ENCODE assay signal across 13 mouse cellular contexts in the genomic region with DNA sequence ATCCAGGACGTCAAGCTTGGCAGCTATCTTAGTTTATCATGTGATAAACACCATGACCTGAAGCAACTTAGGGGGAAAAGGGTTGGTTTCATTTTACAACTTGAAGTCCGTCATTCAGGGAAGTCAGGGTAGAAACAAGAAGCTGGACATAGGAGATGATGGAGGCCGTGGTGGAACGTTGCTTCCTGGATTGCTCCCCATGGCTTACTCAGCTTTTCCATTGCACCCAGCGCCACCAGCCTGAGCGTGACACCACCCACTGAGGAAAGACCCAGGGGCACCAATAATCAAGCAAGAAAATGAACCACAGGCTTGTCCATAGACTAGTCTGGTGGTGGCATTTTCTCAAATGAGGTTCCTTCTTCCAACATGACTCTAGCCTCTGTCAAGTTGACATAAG. TPM values are rescaled to one million over a fixed set of nuclear protein-coding genes. Genes with fewer than 3 reads are reported as not detected.
A peak's percentile ranks its signal among the peaks of the same experiment; 100 is the strongest.
DNase-seq lines count a peak whose midpoint lies in the region; ATAC-seq and TF ChIP-seq lines count a peak whose summit lies in the region.
"Had no signal": no experiment of that assay in that cellular context is flagged by ENCODE, and none has a peak within 500 bp of the region (broad histone marks: within the 10 kb centered on the region; RNA-seq: fewer than 3 reads in every experiment).

No protein-coding gene starts in this region.

- ATAC-seq in lung, embryonic 16.5 days (ENCODE audit: low read depth), result no peak
- ATAC-seq in midbrain, embryonic 14.5 days (ENCODE audit: low FRiP score, low TSS enrichment), result no peak

- H3K4me1 ChIP-seq in lung, embryonic 16.5 days (replicated peaks; ENCODE audit: control insufficient read depth, insufficient read depth, low read length), result peaks cover 18% of the 10 kb centered on the region
- peaks cover 2% of the 10 kb centered on the region; the same call in 1 of the 2 replicates for H3K4me1 ChIP-seq in lung, adult 2 months (ENCODE audit: control insufficient read depth, insufficient read depth, low read length)
- no peaks in the 10 kb centered on the region for H3K4me1 ChIP-seq in midbrain, embryonic 14.5 days (ENCODE audit: control insufficient read depth, insufficient read depth, low read length)

- peak overlapping the region; percentile 76 for H3K27ac ChIP-seq in lung, embryonic 16.5 days (ENCODE audit: low read length)
- H3K27ac ChIP-seq in macrophage, result peak overlapping the region; percentile 97
- H3K27ac ChIP-seq in midbrain, embryonic 14.5 days (replicated peaks; ENCODE audit: low read depth, low read length), result no peak overlapping the region
- H3K27ac ChIP-seq: left cerebral cortex, adult 2 months had no signal

- no peak overlapping the region for H3K4me2 ChIP-seq in lung, embryonic 16.5 days (ENCODE audit: low read depth, low read length)
- H3K4me2 ChIP-seq in midbrain, embryonic 14.5 days (ENCODE audit: low read length), result no peak overlapping the region

- intact Hi-C loops in heart, postnatal 25 days (cut with DNase I), result no loop called here

- no peak for TF ChIP-seq POLR2A in lung, adult 2 months (IDR thresholded peaks at IDR 0.05; ENCODE audit: borderline replicate concordance, extremely low read depth, low read depth, low read length)

- 82% methylated on average over 6 of the region's 6 CpGs for WGBS in lung, embryonic 16.5 days
- WGBS in lung, adult 2 months, result 53% methylated on average over 6 of the region's 6 CpGs
- 12% methylated on average over 6 of the region's 6 CpGs for WGBS in macrophage (ENCODE audit: missing documents)
- 96% methylated on average over 6 of the region's 6 CpGs for WGBS in midbrain, embryonic 14.5 days

- TF ChIP-seq CTCF in lung, adult 2 months (IDR thresholded peaks at IDR 0.05; ENCODE audit: insufficient read depth, low read length), result no peak

- H3K79me2 ChIP-seq in macrophage (ENCODE audit: inconsistent target), result peaks cover 96% of the 10 kb centered on the region

- H3K9me3 ChIP-seq in lung, embryonic 16.5 days (ENCODE audit: control insufficient read depth, low read length), result no peaks in the 10 kb centered on the region
- no peaks in the 10 kb centered on the region for H3K9me3 ChIP-seq in midbrain, embryonic 14.5 days (ENCODE audit: control insufficient read depth, low read length)

- no peak overlapping the region for H3K9ac ChIP-seq in lung, embryonic 16.5 days (ENCODE audit: low read length)
- H3K9ac ChIP-seq in midbrain, embryonic 14.5 days (replicated peaks; ENCODE audit: low read length), result no peak overlapping the region

- DNase-seq in heart, adult 11 months, result peak; percentile 97
- DNase-seq in heart, postnatal 25 days (ENCODE audit: low spot score), result no peak
- DNase-seq in lung, adult 2 months, result no peak
- DNase-seq in spleen, postnatal 10 days (ENCODE audit: low spot score in 2 of 2), result no peak
- DNase-seq in B cell, adult 2 months, result no peak
- no peak for DNase-seq in midbrain, embryonic 14.5 days
- DNase-seq: cerebellum, postnatal 25 days; spleen, adult 18-20 months; thymus, adult 2 months had no signal

- no peaks in the 10 kb centered on the region for H3K27me3 ChIP-seq in lung, embryonic 16.5 days (ENCODE audit: control insufficient read depth, insufficient read depth, low read depth, low read length)
- no peaks in the 10 kb centered on the region for H3K27me3 ChIP-seq in midbrain, embryonic 14.5 days (ENCODE audit: control insufficient read depth, insufficient read depth, low read length)

- H3K36me3 ChIP-seq in lung, embryonic 16.5 days (ENCODE audit: control insufficient read depth, insufficient read depth, low read length), result peaks cover 15% of the 10 kb centered on the region
- peaks cover 55% of the 10 kb centered on the region for H3K36me3 ChIP-seq in macrophage (ENCODE audit: inconsistent target)
- H3K36me3 ChIP-seq in midbrain, embryonic 14.5 days (ENCODE audit: control insufficient read depth, insufficient read depth, low read length), result peaks cover 3% of the 10 kb centered on the region; the same call in 1 of the 2 replicates

- no peak overlapping the region for H3K4me3 ChIP-seq in lung, embryonic 16.5 days (ENCODE audit: low read length)
- no peak overlapping the region for H3K4me3 ChIP-seq in lung, adult 2 months (replicated peaks; ENCODE audit: extremely low read depth, low read depth, low read length)
- no peak overlapping the region for H3K4me3 ChIP-seq in macrophage (ENCODE audit: inconsistent target)
- H3K4me3 ChIP-seq in midbrain, embryonic 14.5 days (replicated peaks; ENCODE audit: low read depth, low read length), result no peak overlapping the region
- H3K4me3 ChIP-seq: left cerebral cortex, adult 2 months had no signal

RNA-seq across cellular contexts. Expression of a gene that starts 11.1 kb away (rescaled TPM):
- total RNA-seq in heart, postnatal 25 days (2021), result 10 to 100 TPM; 12.9 to 13.2 TPM
- 23.6 and 24.4 TPM in 2 replicates for polyA plus RNA-seq in lung, embryonic 16.5 days (2015; fragmentation: Nextera tagmentation; extraction: Ambion mirVana)
- polyA plus RNA-seq in lung, adult 2 months (2012; rRNA removed), result 31.6 and 36.7 TPM in 2 replicates
- total RNA-seq in macrophage (2018; cell fraction: chromatin; rRNA removed), result 1,000 to 10,000 TPM in 1 of 26 experiments, 100 to 1,000 TPM in 25; 183 to 1,124 (median 419) TPM
- 100 to 1,000 TPM; 261 to 438 (median 317) TPM for total RNA-seq in macrophage (2018; cell fraction: cytosol; rRNA removed)
- total RNA-seq in macrophage (2018; cell fraction: nucleus; rRNA removed), result 1,000 to 10,000 TPM in 2 of 26 experiments, 100 to 1,000 TPM in 24; 284 to 1,133 (median 407) TPM
- polyA plus RNA-seq in macrophage (2018), result 195 to 316 TPM (median 234 TPM) in 3 replicates
- 2.9 and 4.6 TPM in 2 replicates for polyA plus RNA-seq in midbrain, embryonic 14.5 days (2014; fragmentation: Nextera tagmentation; extraction: Ambion mirVana)

RNA-seq across cellular contexts. Expression of a gene that starts 18.2 kb away (rescaled TPM):
- not detected for total RNA-seq in heart, postnatal 25 days (2021)
- polyA plus RNA-seq in lung, embryonic 16.5 days (2015; fragmentation: Nextera tagmentation; extraction: Ambion mirVana), result 16.1 and 17.0 TPM in 2 replicates
- 0.36 and 1.0 TPM in 2 replicates for polyA plus RNA-seq in lung, adult 2 months (2012; rRNA removed)
- 1 to 10 TPM in 14 of 26 experiments, under 1 TPM in 3, not detected in 9; 0.42 to 7.2 (median 1.2) TPM for total RNA-seq in macrophage (2018; cell fraction: chromatin; rRNA removed)
- 1 to 10 TPM in 1 of 26 experiments, under 1 TPM in 19, not detected in 6; 0.03 to 1.3 (median 0.27) TPM for total RNA-seq in macrophage (2018; cell fraction: cytosol; rRNA removed)
- 1 to 10 TPM in 5 of 26 experiments, under 1 TPM in 17, not detected in 4; 0.12 to 3.1 (median 0.45) TPM for total RNA-seq in macrophage (2018; cell fraction: nucleus; rRNA removed)
- 0.51 to 0.53 TPM in 2 of 3 replicates, not detected in the other for polyA plus RNA-seq in macrophage (2018)
- 1.5 and 2.6 TPM in 2 replicates for polyA plus RNA-seq in midbrain, embryonic 14.5 days (2014; fragmentation: Nextera tagmentation; extraction: Ambion mirVana)

RNA-seq across cellular contexts. Expression of a gene that starts 48.8 kb away (rescaled TPM):
- not detected for total RNA-seq in heart, postnatal 25 days (2021)
- polyA plus RNA-seq in lung, embryonic 16.5 days (2015; fragmentation: Nextera tagmentation; extraction: Ambion mirVana), result not detected in 2 replicates
- polyA plus RNA-seq in lung, adult 2 months (2012; rRNA removed), result 0.17 and 0.59 TPM in 2 replicates
- total RNA-seq in macrophage (2018; cell fraction: chromatin; rRNA removed), result 10 to 100 TPM in 10 of 26 experiments, 1 to 10 TPM in 16; 2.1 to 25.4 (median 7.0) TPM
- under 1 TPM in 16 of 26 experiments, not detected in 10; 0.07 to 0.44 (median 0.15) TPM for total RNA-seq in macrophage (2018; cell fraction: cytosol; rRNA removed)
- total RNA-seq in macrophage (2018; cell fraction: nucleus; rRNA removed), result 10 to 100 TPM in 2 of 26 experiments, 1 to 10 TPM in 21, under 1 TPM in 3; 0.52 to 18.4 (median 2.1) TPM
- polyA plus RNA-seq in macrophage (2018), result 0.13 TPM in 1 of 3 replicates, not detected in the others
- polyA plus RNA-seq in midbrain, embryonic 14.5 days (2014; fragmentation: Nextera tagmentation; extraction: Ambion mirVana), result 0.55 and 1.00 TPM in 2 replicates
- polyA plus RNA-seq: heart, embryonic 14.5 days had no signal
